Mouse (Mus musculus): ENCODE measurements around the gene Anapc1. TPM values are rescaled to one million over a fixed set of nuclear protein-coding genes. Genes with fewer than 3 reads are reported as not detected.
"Not testable (repeated sequence)": the region's sequence is repeated elsewhere in the genome, so short reads cannot be mapped to it uniquely, and the experiment has no call there.

Gene Anapc1
- polyA plus RNA-seq, 1 experiment from 2014 or later, result 34.2 TPM

DNA sequence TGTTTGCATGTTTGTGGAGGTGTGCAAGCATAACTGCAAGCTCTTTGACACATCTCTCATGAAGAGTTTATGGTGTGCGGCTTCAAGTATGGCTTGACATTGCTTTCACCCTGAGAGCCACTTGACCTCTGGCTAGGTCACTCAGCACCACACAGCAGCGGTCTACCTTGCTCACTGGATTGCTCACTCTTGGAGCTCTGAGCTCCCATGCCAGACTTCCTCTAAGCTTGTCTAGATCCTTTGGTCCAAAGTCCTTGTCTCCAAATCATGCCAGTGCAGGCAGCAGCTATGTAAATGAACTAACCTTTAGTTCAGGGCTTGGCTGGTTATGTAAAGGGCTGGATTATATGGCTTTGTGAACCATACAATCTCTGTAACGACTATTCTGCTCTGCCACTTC is 9.2 kb upstream of the Anapc1 start:
- Histone ChIP-seq H3K4me1 (peaks cover 19% of the 10 kb centered on the region), H3K4me2 (no peak overlapping the region), H3K9me3 (replicated peaks) (no peaks in the 10 kb centered on the region), H3K9ac (replicated peaks) (no peak overlapping the region), H3K4me3 (replicated peaks) (no peak overlapping the region), H3K36me3 (no peaks in the 10 kb centered on the region), H3K27ac (replicated peaks) (no peak overlapping the region), H3K27me3 (replicated peaks) (peaks cover 26% of the 10 kb centered on the region)
- 92% methylated on average over 3 of the region's 3 CpGs for WGBS
- ATAC-seq (ENCODE audit: low FRiP score), result no peak

DNA sequence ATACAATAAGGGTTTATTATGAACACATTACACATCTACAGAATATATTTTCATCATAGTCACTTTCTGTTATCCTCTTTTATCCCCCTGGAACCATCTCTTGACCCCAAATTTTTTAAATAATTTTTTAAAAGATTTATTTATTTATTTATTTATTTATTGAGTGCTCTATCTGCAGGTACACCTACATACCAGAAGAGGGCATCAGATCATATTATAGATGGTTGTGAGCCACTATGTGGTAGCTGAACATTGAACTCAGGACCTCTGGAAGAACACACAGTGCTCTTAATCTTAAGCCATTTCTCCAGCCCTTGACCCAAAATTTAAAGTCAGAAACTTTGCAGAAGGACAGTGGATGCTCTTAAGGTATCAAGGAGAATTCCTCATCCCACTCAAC is 7.4 kb upstream of the Anapc1 start:
- Histone ChIP-seq H3K4me2 (no peak overlapping the region), H3K27me3 (replicated peaks) (peaks cover 19% of the 10 kb centered on the region), H3K36me3 (no peaks in the 10 kb centered on the region), H3K4me1 (peaks cover 19% of the 10 kb centered on the region), H3K9me3 (replicated peaks) (no peaks in the 10 kb centered on the region), H3K27ac (replicated peaks) (no peak overlapping the region), H3K9ac (replicated peaks) (no peak overlapping the region), H3K4me3 (replicated peaks) (no peak overlapping the region)
- no peak for ATAC-seq (ENCODE audit: low FRiP score)

DNA sequence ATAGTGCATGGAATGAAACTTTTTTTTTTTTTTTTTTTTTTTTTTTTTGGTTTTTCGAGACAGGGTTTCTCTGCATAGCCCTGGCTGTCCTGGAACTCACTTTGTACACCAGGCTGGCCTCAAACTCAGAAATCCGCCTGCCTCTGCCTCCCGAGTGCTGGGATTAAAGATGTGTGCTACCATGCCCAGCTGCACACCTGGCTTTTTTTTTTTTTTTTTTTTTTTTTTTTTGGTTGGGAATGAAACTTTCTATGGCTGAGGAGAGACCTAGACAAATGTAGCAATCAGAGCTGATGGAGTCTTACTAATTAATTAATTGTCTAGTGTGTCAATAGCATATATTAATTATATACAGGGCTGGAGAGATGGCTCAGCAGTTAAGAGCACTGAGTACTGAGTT is 6.6 kb upstream of the Anapc1 start:
- H3K27ac ChIP-seq (replicated peaks); H3K4me3 ChIP-seq (replicated peaks); ATAC-seq (ENCODE audit: low FRiP score); H3K9ac ChIP-seq (replicated peaks); H3K36me3 ChIP-seq; H3K4me2 ChIP-seq; H3K9me3 ChIP-seq (replicated peaks): not testable (repeated sequence)
- WGBS, result 100% methylated on average over 3 of the region's 3 CpGs
- Histone ChIP-seq H3K4me1 (peaks cover 13% of the 10 kb centered on the region), H3K27me3 (replicated peaks) (peaks cover 13% of the 10 kb centered on the region)

DNA sequence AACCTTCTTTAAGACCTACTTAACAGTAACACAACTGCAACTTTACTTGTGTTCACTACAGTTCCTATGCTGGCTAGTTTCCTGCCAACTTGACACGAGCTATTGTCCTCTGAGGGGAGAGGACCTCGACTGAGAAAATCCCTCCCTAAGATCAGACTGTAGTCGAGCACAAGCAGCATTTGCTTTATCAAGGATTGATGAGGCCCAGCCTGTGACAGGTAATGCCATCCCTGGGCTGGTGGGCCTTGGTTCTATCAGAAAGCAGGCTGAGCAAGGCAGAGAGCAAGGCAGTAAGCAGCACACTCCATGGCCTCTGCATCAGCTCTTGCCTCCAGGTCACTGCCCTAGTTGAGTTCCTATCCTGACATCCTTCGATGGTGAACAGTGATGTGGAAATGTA is 6.0 kb upstream of the Anapc1 start:
- peaks cover 11% of the 10 kb centered on the region; the same call in 1 of the 2 replicates for H3K27me3 ChIP-seq (replicated peaks)
- no peak overlapping the region for H3K9ac ChIP-seq (replicated peaks)
- WGBS, result 73% methylated on average over 4 of the region's 4 CpGs
- no peak overlapping the region for H3K4me3 ChIP-seq (replicated peaks)
- no peaks in the 10 kb centered on the region for H3K36me3 ChIP-seq
- peaks cover 8% of the 10 kb centered on the region for H3K4me1 ChIP-seq
- no peak overlapping the region for H3K4me2 ChIP-seq
- ATAC-seq (ENCODE audit: low FRiP score), result no peak
- H3K9me3 ChIP-seq (replicated peaks), result no peaks in the 10 kb centered on the region
- no peak overlapping the region for H3K27ac ChIP-seq (replicated peaks)

DNA sequence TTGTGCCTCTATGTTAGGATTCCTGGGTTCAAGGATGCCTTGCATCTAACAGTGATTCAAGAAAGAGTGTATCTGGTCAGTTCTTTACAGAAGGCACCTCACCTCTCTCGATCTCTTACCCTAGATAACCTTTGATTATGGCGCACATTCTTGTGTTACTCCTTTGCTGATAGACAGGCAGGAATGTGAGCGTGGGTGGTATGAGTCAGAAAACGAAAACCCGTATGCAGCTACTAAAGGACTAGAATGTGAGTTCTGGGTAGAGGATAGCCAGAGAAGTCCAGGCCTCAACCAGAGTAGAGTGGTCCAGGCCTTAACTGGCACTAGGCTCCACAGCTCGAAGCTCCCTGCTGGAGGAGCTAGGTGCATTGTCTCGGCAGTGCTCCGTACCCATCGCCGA is 5.6 kb upstream of the Anapc1 start:
- H3K9ac ChIP-seq (replicated peaks), result no peak overlapping the region
- peaks cover 10% of the 10 kb centered on the region; the same call in 1 of the 2 replicates for H3K27me3 ChIP-seq (replicated peaks)
- H3K4me1 ChIP-seq, result peaks cover 8% of the 10 kb centered on the region
- H3K9me3 ChIP-seq (replicated peaks), result no peaks in the 10 kb centered on the region
- no peak overlapping the region for H3K4me2 ChIP-seq
- no peak for ATAC-seq (ENCODE audit: low FRiP score)
- no peak overlapping the region for H3K27ac ChIP-seq (replicated peaks)
- WGBS, result 93% methylated on average over 10 of the region's 10 CpGs
- no peak overlapping the region for H3K4me3 ChIP-seq (replicated peaks)
- H3K36me3 ChIP-seq, result no peaks in the 10 kb centered on the region

DNA sequence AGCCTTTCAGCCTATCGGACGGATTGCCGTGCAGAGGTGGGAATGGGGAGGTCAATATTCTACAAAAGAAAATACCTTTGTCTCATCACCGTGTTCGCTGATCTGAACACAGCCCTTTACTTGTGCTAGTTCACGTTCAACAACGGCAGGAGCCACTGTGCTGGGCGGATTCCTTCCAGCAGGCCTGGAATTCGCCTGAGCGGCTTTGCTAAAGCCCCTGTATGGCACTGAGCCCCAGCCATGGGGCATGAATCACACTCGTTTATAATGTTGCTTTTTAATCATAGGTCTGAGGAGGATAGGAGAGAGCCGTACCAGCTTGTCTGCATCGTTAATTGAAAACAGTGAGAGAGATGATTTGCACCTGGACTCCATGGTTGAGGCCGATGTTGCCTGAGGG is 5.1 kb upstream of the Anapc1 start:
- Histone ChIP-seq H3K27me3 (replicated peaks) (peaks cover 6% of the 10 kb centered on the region; the same call in 1 of the 2 replicates), H3K4me3 (replicated peaks) (no peak overlapping the region), H3K27ac (replicated peaks) (no peak overlapping the region), H3K9ac (replicated peaks) (no peak overlapping the region), H3K4me2 (no peak overlapping the region), H3K36me3 (no peaks in the 10 kb centered on the region), H3K9me3 (replicated peaks) (no peaks in the 10 kb centered on the region), H3K4me1 (peaks cover 6% of the 10 kb centered on the region)
- 76% methylated on average over 14 of the region's 14 CpGs for WGBS
- ATAC-seq (ENCODE audit: low FRiP score), result no peak

DNA sequence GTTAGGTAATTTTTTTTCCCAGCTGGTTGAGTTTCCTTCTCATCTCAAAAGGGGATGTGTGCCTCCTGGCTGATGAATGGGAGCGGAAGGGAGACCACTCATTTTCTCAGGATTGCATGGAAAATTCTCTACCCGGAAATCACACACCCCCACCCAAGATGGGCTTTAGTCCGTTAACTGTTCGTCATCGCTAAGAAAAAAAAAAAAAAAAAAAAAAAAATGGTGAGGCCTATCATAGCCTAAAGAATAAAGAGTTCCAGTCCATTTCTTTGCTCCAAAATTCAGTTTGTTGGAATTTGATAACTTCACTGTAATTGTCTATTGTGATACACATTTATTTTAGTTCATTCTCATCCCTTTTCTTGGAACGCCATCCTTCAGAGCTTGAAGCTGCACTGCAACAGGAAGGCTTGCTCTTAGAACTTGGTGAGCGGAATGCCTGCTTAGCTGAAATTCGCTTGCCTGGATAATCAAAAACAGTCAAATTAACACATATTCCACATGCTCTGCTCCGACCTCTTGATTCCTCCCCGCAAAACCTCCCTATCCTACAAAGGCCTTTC is 448 bp upstream of the Anapc1 start:
- Histone ChIP-seq H3K4me3 (replicated peaks) (peak overlapping the region; percentile 96), H3K27me3 (replicated peaks) (no peaks in the 10 kb centered on the region), H3K27ac (replicated peaks) (peak overlapping the region; percentile 95), H3K4me2 (peak overlapping the region; percentile 67), H3K9me3 (replicated peaks) (no peaks in the 10 kb centered on the region), H3K9ac (replicated peaks) (peak overlapping the region; percentile 95), H3K36me3 (no peaks in the 10 kb centered on the region), H3K4me1 (peaks cover 21% of the 10 kb centered on the region)
- 44% methylated on average over 10 of the region's 10 CpGs for WGBS
- peak; percentile 89 for ATAC-seq (ENCODE audit: low FRiP score)

DNA sequence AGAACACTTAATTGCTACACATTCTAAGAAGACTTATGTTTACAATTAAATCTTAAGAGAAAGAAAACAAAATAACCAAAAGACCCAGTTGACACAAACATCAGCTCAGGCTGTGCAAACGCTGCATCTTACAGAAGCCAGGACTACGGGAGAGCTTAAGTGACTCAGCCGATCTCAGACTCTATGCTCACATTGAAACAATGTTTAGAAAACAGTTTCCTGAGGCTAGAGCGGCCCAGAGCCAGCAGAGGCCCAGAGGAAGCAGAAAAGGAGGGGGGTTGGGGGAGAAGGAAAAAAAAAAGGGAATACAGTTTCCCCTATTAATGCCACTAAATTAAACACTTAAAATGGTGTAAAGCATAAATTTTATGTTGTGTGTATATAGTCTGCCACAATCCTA is 6.5 kb downstream of the Anapc1 start:
- H3K27ac ChIP-seq (replicated peaks), result no peak overlapping the region
- no peak overlapping the region for H3K4me3 ChIP-seq (replicated peaks)
- H3K9ac ChIP-seq (replicated peaks), result no peak overlapping the region
- 81% methylated on average over 4 of the region's 4 CpGs for WGBS
- no peak overlapping the region for H3K4me2 ChIP-seq
- H3K4me1 ChIP-seq, result peaks cover 5% of the 10 kb centered on the region
- H3K27me3 ChIP-seq (replicated peaks), result no peaks in the 10 kb centered on the region
- H3K36me3 ChIP-seq, result peaks cover 46% of the 10 kb centered on the region
- no peaks in the 10 kb centered on the region for H3K9me3 ChIP-seq (replicated peaks)
- no peak for ATAC-seq (ENCODE audit: low FRiP score)

DNA sequence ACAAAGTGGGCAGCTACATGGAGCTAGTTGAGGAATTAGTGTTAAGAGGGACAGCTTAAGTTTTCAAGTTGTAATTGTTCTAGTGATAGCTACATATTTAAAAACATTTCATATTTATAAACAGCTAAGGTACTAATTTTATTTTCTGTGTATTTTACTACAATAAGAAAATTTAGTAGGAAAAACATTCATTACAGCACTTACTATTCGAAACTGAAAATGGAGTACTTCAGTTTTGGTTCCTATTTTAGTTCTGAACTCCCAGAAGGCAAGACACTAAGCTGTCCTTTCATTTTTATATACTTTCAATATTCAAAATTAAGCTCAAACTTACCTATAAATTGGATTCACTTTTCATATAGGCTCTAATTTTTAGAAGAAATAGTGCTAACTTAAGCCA is 66.6 kb downstream of the Anapc1 start:
- Histone ChIP-seq H3K9ac (replicated peaks) (no peak overlapping the region), H3K36me3 (peaks cover 87% of the 10 kb centered on the region), H3K4me3 (replicated peaks) (no peak overlapping the region), H3K4me1 (no peaks in the 10 kb centered on the region), H3K27ac (replicated peaks) (no peak overlapping the region), H3K9me3 (replicated peaks) (no peaks in the 10 kb centered on the region), H3K27me3 (replicated peaks) (no peaks in the 10 kb centered on the region), H3K4me2 (no peak overlapping the region)
- 98% methylated on average over 1 of the region's 1 CpGs for WGBS
- ATAC-seq (ENCODE audit: low FRiP score), result no peak

DNA sequence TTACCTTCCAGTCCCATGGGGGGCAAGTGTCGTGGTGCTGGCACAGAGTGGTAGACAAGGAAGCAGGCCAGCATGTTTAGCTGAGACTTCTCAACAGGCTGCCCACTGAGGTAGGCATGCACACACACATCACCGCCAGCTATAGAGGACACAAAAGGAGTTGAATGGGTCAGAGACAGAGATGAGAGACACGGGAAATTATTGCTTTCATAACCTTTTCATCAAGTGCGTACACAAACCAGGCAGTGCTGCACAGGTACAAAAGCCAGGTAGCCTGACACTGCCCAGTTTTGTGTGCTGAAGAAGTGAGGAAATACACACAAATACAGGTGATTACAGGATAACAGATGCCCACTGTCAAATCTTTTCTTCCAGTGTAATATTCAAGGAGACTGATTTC is 71.8 kb downstream of the Anapc1 start:
- peaks cover 87% of the 10 kb centered on the region for H3K36me3 ChIP-seq
- WGBS, result 93% methylated on average over 4 of the region's 4 CpGs
- no peak for ATAC-seq (ENCODE audit: low FRiP score)
- no peaks in the 10 kb centered on the region for H3K9me3 ChIP-seq (replicated peaks)
- H3K4me2 ChIP-seq, result no peak overlapping the region
- H3K27me3 ChIP-seq (replicated peaks), result no peaks in the 10 kb centered on the region
- H3K4me3 ChIP-seq (replicated peaks), result no peak overlapping the region
- no peak overlapping the region for H3K27ac ChIP-seq (replicated peaks)
- no peak overlapping the region for H3K9ac ChIP-seq (replicated peaks)
- H3K4me1 ChIP-seq, result no peaks in the 10 kb centered on the region

DNA sequence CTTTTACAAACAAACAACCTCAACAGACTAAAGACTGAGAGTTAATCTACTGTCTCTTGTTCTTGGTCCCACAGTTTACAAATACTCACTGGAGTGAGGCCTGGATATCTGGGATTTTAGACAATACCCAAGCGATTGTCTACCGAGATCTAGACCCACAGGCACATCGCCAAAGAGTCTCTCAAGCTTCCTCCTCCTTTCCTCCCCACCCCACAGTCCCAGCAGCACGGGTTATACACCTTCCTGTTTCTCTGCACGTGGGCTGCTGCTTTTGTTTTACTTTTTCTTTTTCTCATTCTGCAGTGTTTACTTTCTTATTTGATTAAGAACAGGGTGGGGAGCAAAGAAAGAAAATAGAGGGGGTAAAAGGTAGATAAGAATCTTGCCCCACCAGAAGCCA is 73.8 kb downstream of the Anapc1 start:
- Histone ChIP-seq H3K4me1 (no peaks in the 10 kb centered on the region), H3K9ac (replicated peaks) (no peak overlapping the region), H3K27ac (replicated peaks) (no peak overlapping the region), H3K36me3 (peaks cover 80% of the 10 kb centered on the region), H3K27me3 (replicated peaks) (no peaks in the 10 kb centered on the region), H3K9me3 (replicated peaks) (no peaks in the 10 kb centered on the region), H3K4me2 (no peak overlapping the region), H3K4me3 (replicated peaks) (no peak overlapping the region)
- 87% methylated on average over 5 of the region's 5 CpGs for whole genome bisulfite sequencing
- ATAC-seq (ENCODE audit: low FRiP score), result no peak

DNA sequence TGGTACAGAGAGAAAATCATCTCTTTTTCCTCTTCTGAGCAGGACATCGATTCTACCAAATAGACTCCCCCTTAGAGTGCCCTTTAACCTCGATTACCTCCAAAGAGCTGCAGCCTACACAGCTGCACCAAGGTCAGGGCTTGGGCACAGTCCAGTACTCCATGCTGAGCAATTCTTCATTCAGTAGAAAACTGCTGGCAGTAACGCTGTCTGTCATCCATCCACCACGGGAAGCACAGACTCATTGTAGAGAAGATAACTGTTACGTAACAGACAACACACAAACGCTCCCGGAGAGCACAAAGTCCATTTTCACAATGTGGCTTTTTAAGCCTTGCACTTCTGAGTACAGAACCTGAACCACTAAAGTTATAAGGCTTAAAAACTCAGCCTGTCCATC is 74.9 kb downstream of the Anapc1 start:
- H3K4me1 ChIP-seq, result no peaks in the 10 kb centered on the region
- ATAC-seq (ENCODE audit: low FRiP score), result no peak
- no peak overlapping the region for H3K4me3 ChIP-seq (replicated peaks)
- peaks cover 69% of the 10 kb centered on the region for H3K36me3 ChIP-seq
- H3K9me3 ChIP-seq (replicated peaks), result 0 out of 2 replicates have a peak, but pooled peaks cover 1% of the 10 kb centered on the region
- no peak overlapping the region for H3K27ac ChIP-seq (replicated peaks)
- no peak overlapping the region for H3K9ac ChIP-seq (replicated peaks)
- H3K27me3 ChIP-seq (replicated peaks), result no peaks in the 10 kb centered on the region
- WGBS, result 91% methylated on average over 7 of the region's 7 CpGs
- no peak overlapping the region for H3K4me2 ChIP-seq

DNA sequence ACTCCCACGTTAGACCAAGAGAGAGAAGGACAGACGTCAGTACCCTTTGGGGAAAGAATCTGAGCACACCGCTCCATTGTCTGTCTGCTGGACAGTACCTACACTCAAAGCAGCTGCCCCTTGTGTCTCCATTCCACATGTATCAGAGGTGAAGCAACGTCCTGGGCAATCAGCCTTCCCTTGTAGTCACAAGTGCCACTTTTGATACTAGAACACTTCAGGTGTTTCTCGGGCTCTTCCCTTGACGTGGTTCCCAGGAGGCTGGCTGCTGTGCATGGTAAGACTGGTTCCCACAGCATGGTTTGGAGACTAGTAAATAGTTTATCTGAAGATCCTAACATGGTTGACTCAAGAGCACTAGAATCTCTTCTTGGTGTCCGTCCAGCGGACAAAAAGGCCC is 76.0 kb downstream of the Anapc1 start:
- Histone ChIP-seq H3K9me3 (replicated peaks) (peaks cover 9% of the 10 kb centered on the region; the same call in 1 of the 2 replicates), H3K36me3 (peaks cover 60% of the 10 kb centered on the region), H3K4me3 (replicated peaks) (no peak overlapping the region), H3K4me2 (no peak overlapping the region), H3K4me1 (no peaks in the 10 kb centered on the region), H3K9ac (replicated peaks) (no peak overlapping the region), H3K27ac (replicated peaks) (no peak overlapping the region), H3K27me3 (replicated peaks) (no peaks in the 10 kb centered on the region)
- 97% methylated on average over 8 of the region's 8 CpGs for WGBS
- ATAC-seq (ENCODE audit: low FRiP score), result no peak
